Mouse (Mus musculus): ENCODE data around the gene Gm45799. TPM values are rescaled to one million over a fixed set of nuclear protein-coding genes. Genes with fewer than 3 reads are reported as not detected.

Gm45799 gene
- polyA plus RNA-seq, 1 experiment from 2014 or later = 50.4 TPM

DNA sequence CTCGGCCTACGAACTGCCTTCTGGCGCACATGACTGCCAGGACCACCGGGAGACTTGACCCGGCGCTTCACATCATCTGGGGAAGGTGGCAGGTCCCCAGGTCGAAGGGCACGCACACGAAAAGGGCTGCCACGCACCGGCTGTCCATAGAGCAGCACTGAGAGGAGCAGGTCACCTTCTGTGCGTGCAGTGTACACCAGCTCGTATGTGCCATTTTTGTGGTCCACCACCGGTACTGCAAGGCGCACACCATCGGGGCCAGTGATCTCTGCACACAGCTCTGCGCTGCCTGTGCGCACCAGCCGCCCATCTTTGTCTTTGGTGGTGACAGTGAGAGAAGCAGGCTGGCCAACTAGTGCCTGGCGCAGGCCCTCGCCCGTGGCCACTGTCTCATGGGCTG, 22.5 kb upstream of the Gm45799 start:
- H3K9me3 ChIP-seq (ENCODE audit: control insufficient read depth, low read length) = no peaks in the 10 kb centered on the region
- H3K4me1 ChIP-seq (ENCODE audit: control insufficient read depth in 2 of 2, insufficient read depth in 2 of 2, low read length in 2 of 2) = peaks cover 0 to 7% of the 10 kb centered on the region in 2 experiments; a peak in 2 of 4 replicates
- no peak overlapping the region for H3K4me2 ChIP-seq (ENCODE audit: low read length)
- no peak for ATAC-seq (ENCODE audit: insufficient number of reproducible peaks, insufficient read depth, low FRiP score, low read depth)
- WGBS = 92% methylated on average over 22 of the region's 22 CpGs
- no peaks in the 10 kb centered on the region for H3K27me3 ChIP-seq (ENCODE audit: control insufficient read depth, insufficient read depth, low read length)
- no peak overlapping the region for H3K4me3 ChIP-seq (ENCODE audit: control insufficient read depth in 1 of 2, insufficient read depth in 1 of 2, low read depth in 1 of 2, low read length in 2 of 2)
- no peak overlapping the region for H3K27ac ChIP-seq (replicated peaks in 1 of 2; ENCODE audit: control insufficient read depth in 1 of 2, insufficient read depth in 1 of 2, low read depth in 2 of 2, low read length in 2 of 2)
- H3K36me3 ChIP-seq (ENCODE audit: control insufficient read depth, insufficient read depth, low read length) = peaks cover 99% of the 10 kb centered on the region
- H3K9ac ChIP-seq (ENCODE audit: low read length) = no peak overlapping the region

- no peak overlapping the region for H3K9ac ChIP-seq (ENCODE audit: low read length)
- H3K4me1 ChIP-seq (ENCODE audit: control insufficient read depth in 2 of 2, insufficient read depth in 2 of 2, low read length in 2 of 2) = peaks cover 0 to 7% of the 10 kb centered on the region in 2 experiments; a peak in 2 of 4 replicates
- no peak overlapping the region for H3K4me2 ChIP-seq (ENCODE audit: low read length)
- H3K27ac ChIP-seq (replicated peaks in 1 of 2; ENCODE audit: control insufficient read depth in 1 of 2, insufficient read depth in 1 of 2, low read depth in 2 of 2, low read length in 2 of 2) = no peak overlapping the region
- WGBS = 83% methylated on average over 3 of the region's 3 CpGs
- no peak for ATAC-seq (ENCODE audit: insufficient number of reproducible peaks, insufficient read depth, low FRiP score, low read depth)
- no peaks in the 10 kb centered on the region for H3K27me3 ChIP-seq (ENCODE audit: control insufficient read depth, insufficient read depth, low read length)
- H3K36me3 ChIP-seq (ENCODE audit: control insufficient read depth, insufficient read depth, low read length) = peaks cover 99% of the 10 kb centered on the region
- H3K4me3 ChIP-seq (ENCODE audit: control insufficient read depth in 1 of 2, insufficient read depth in 1 of 2, low read depth in 1 of 2, low read length in 2 of 2) = no peak overlapping the region
- H3K9me3 ChIP-seq (ENCODE audit: control insufficient read depth, low read length) = no peaks in the 10 kb centered on the region
Observed at GRCm38 (mm10) chr7:105619701-105620100, 20.7 kb upstream of the Gm45799 start.

DNA sequence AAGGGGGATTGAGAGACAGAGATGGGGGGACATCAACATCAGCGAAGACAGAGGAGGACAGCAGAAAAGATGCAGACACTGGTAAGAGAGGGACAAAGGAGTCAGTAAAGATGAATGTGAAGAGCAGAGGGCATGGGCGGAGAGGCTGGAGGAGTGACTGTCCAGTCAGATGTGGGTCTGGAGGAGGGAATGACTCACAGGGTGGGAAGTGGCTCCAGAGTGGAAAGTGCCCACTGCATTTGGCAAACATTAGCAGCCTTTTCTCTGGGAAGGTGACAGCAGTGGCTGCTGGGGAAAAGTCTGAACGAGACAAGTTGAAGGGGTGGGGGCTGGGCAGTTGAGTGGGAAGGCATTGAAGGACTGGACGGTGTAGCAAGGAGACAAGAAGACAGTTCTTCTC, 19.3 kb upstream of the Gm45799 start:
- no peak for ATAC-seq (ENCODE audit: insufficient number of reproducible peaks, insufficient read depth, low FRiP score, low read depth)
- Histone ChIP-seq H3K36me3 (ENCODE audit: control insufficient read depth, insufficient read depth, low read length) (peaks cover 96% of the 10 kb centered on the region), H3K9ac (ENCODE audit: low read length) (no peak overlapping the region), H3K9me3 (ENCODE audit: control insufficient read depth, low read length) (no peaks in the 10 kb centered on the region), H3K4me1 (ENCODE audit: control insufficient read depth in 2 of 2, insufficient read depth in 2 of 2, low read length in 2 of 2) (peaks cover 0 to under 1% of the 10 kb centered on the region in 2 experiments; a peak in 2 of 4 replicates), H3K4me3 (ENCODE audit: control insufficient read depth in 1 of 2, insufficient read depth in 1 of 2, low read depth in 1 of 2, low read length in 2 of 2) (no peak overlapping the region), H3K27ac (replicated peaks in 1 of 2; ENCODE audit: control insufficient read depth in 1 of 2, insufficient read depth in 1 of 2, low read depth in 2 of 2, low read length in 2 of 2) (no peak overlapping the region), H3K4me2 (ENCODE audit: low read length) (no peak overlapping the region), H3K27me3 (ENCODE audit: control insufficient read depth, insufficient read depth, low read length) (no peaks in the 10 kb centered on the region)
- 59% methylated on average over 4 of the region's 4 CpGs for WGBS

- Histone ChIP-seq H3K9ac (ENCODE audit: low read length) (no peak overlapping the region), H3K27ac (replicated peaks in 1 of 2; ENCODE audit: control insufficient read depth in 1 of 2, insufficient read depth in 1 of 2, low read depth in 2 of 2, low read length in 2 of 2) (no peak overlapping the region), H3K27me3 (ENCODE audit: control insufficient read depth, insufficient read depth, low read length) (no peaks in the 10 kb centered on the region), H3K36me3 (ENCODE audit: control insufficient read depth, insufficient read depth, low read length) (peaks cover 89% of the 10 kb centered on the region), H3K4me1 (ENCODE audit: control insufficient read depth in 2 of 2, insufficient read depth in 2 of 2, low read length in 2 of 2) (no peaks in the 10 kb centered on the region; a peak in 1 of 4 replicates), H3K4me2 (ENCODE audit: low read length) (no peak overlapping the region), H3K4me3 (ENCODE audit: control insufficient read depth in 1 of 2, insufficient read depth in 1 of 2, low read depth in 1 of 2, low read length in 2 of 2) (no peak overlapping the region), H3K9me3 (ENCODE audit: control insufficient read depth, low read length) (no peaks in the 10 kb centered on the region)
- no peak for ATAC-seq (ENCODE audit: insufficient number of reproducible peaks, insufficient read depth, low FRiP score, low read depth)
- 61% methylated on average over 8 of the region's 8 CpGs for WGBS
Observed at GRCm38 (mm10) chr7:105621646-105622292, 18.6 kb upstream of the Gm45799 start.

- peaks cover 12 to 22% of the 10 kb centered on the region in 2 experiments for H3K4me1 ChIP-seq (ENCODE audit: control insufficient read depth in 2 of 2, insufficient read depth in 2 of 2, low read length in 2 of 2)
- no peak overlapping the region for H3K9ac ChIP-seq (ENCODE audit: low read length)
- 72% methylated on average over 6 of the region's 6 CpGs for WGBS
- H3K27me3 ChIP-seq (ENCODE audit: control insufficient read depth, insufficient read depth, low read length) = no peaks in the 10 kb centered on the region
- peaks cover 53% of the 10 kb centered on the region for H3K36me3 ChIP-seq (ENCODE audit: control insufficient read depth, insufficient read depth, low read length)
- H3K4me3 ChIP-seq (ENCODE audit: control insufficient read depth in 1 of 2, insufficient read depth in 1 of 2, low read depth in 1 of 2, low read length in 2 of 2) = no peak overlapping the region
- no peak overlapping the region for H3K27ac ChIP-seq (replicated peaks in 1 of 2; ENCODE audit: control insufficient read depth in 1 of 2, insufficient read depth in 1 of 2, low read depth in 2 of 2, low read length in 2 of 2)
- no peaks in the 10 kb centered on the region for H3K9me3 ChIP-seq (ENCODE audit: control insufficient read depth, low read length)
- no peak for ATAC-seq (ENCODE audit: insufficient number of reproducible peaks, insufficient read depth, low FRiP score, low read depth)
- no peak overlapping the region for H3K4me2 ChIP-seq (ENCODE audit: low read length)
Observed at GRCm38 (mm10) chr7:105625397-105625796, 15.0 kb upstream of the Gm45799 start.

DNA sequence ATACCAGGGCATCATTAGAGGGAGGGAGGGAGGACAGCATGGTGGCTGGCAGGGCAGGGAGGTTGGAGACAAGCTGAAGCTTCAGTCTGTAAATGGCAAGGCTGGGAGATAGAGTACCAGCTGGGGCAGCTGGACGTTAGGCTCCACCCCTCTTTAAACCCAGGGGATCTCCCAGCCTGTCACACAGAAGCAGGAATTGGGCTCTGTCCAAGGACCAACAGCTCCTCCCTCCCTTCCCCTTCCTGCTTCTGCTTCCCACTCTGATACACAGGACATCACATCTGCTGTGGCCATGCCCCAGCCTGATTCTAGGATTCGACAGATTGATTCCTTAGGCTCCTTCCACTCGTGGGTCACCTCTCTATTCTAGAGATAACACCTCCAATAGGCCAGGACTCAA, 11.7 kb upstream of the Gm45799 start:
- peak overlapping the region; percentile 18; the same call in 1 of the 2 replicates for H3K4me2 ChIP-seq (ENCODE audit: low read length)
- H3K4me3 ChIP-seq (ENCODE audit: control insufficient read depth in 1 of 2, insufficient read depth in 1 of 2, low read depth in 1 of 2, low read length in 2 of 2) = no peak overlapping the region
- peak overlapping the region; percentile 15 to 75; a peak in 3 of 4 replicates for H3K27ac ChIP-seq (replicated peaks in 1 of 2; ENCODE audit: control insufficient read depth in 1 of 2, insufficient read depth in 1 of 2, low read depth in 2 of 2, low read length in 2 of 2)
- peaks cover 18 to 31% of the 10 kb centered on the region in 2 experiments for H3K4me1 ChIP-seq (ENCODE audit: control insufficient read depth in 2 of 2, insufficient read depth in 2 of 2, low read length in 2 of 2)
- H3K36me3 ChIP-seq (ENCODE audit: control insufficient read depth, insufficient read depth, low read length) = peaks cover 20% of the 10 kb centered on the region
- WGBS = 16% methylated on average over 3 of the region's 3 CpGs
- peak; percentile 47; the same call in 1 of the 2 replicates for ATAC-seq (ENCODE audit: insufficient number of reproducible peaks, insufficient read depth, low FRiP score, low read depth)
- no peaks in the 10 kb centered on the region for H3K27me3 ChIP-seq (ENCODE audit: control insufficient read depth, insufficient read depth, low read length)
- H3K9me3 ChIP-seq (ENCODE audit: control insufficient read depth, low read length) = no peaks in the 10 kb centered on the region
- no peak overlapping the region for H3K9ac ChIP-seq (ENCODE audit: low read length)

DNA sequence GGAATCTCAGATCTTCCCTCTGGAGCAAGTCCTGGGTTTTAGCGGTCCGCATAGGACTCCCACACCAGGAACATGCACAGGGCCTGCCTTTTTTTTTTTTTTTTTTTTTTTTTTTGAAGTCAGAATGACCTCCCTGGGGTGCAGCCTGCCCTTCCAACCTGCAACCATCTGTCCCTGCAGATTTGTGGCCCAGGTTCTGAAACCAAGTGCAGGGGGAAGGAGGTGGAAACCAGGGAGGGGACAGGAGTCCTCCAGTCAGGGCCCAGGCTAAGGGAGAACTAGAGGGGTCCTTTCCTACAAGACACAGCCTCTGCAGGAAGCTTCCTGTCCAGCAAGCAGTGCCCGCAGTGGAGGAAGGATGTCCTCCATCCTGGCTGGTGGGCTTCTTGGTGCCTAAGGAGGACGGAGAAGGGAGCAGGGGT, 7.8 kb upstream of the Gm45799 start:
- ATAC-seq (ENCODE audit: insufficient number of reproducible peaks, insufficient read depth, low FRiP score, low read depth) = no peak
- 9% methylated on average over 3 of the region's 4 CpGs for WGBS
- no peak overlapping the region; a peak in 2 of 4 replicates for H3K27ac ChIP-seq (replicated peaks in 1 of 2; ENCODE audit: control insufficient read depth in 1 of 2, insufficient read depth in 1 of 2, low read depth in 2 of 2, low read length in 2 of 2)

More for the DNA sequence above, 7.8 kb upstream of the Gm45799 start:
- peak overlapping the region; percentile 74 to 90 for H3K4me3 ChIP-seq (ENCODE audit: control insufficient read depth in 1 of 2, insufficient read depth in 1 of 2, low read depth in 1 of 2, low read length in 2 of 2)
- peaks cover 18 to 31% of the 10 kb centered on the region in 2 experiments for H3K4me1 ChIP-seq (ENCODE audit: control insufficient read depth in 2 of 2, insufficient read depth in 2 of 2, low read length in 2 of 2)
- H3K9me3 ChIP-seq (ENCODE audit: control insufficient read depth, low read length) = no peaks in the 10 kb centered on the region
- peak overlapping the region; percentile 94 for H3K9ac ChIP-seq (ENCODE audit: low read length)
- H3K4me2 ChIP-seq (ENCODE audit: low read length) = peak overlapping the region; percentile 87
- H3K27me3 ChIP-seq (ENCODE audit: control insufficient read depth, insufficient read depth, low read length) = no peaks in the 10 kb centered on the region
- peaks cover 22% of the 10 kb centered on the region for H3K36me3 ChIP-seq (ENCODE audit: control insufficient read depth, insufficient read depth, low read length)

All from heart, embryonic 14.5 days (tissue).